Mouse (Mus musculus): ENCODE measurements around the gene Hmces. TPM values are rescaled to one million over a fixed set of nuclear protein-coding genes. Genes with fewer than 3 reads are reported as not detected.
"Not testable (repeated sequence)": the region's sequence is repeated elsewhere in the genome, so short reads cannot be mapped to it uniquely, and the experiment has no call there.

The Hmces gene
- polyA plus RNA-seq, 1 experiment from 2014 or later = 47.6 TPM

- no peak overlapping the region for H3K4me3 ChIP-seq (ENCODE audit: low read depth, low read length)
- peak overlapping the region; percentile 54; the same call in 1 of the 2 replicates for H3K27ac ChIP-seq (ENCODE audit: low read depth, low read length)
- DNase-seq (ENCODE audit: low spot score, missing footprints) = peak; percentile 90
- peak; percentile 99 for ATAC-seq (ENCODE audit: low FRiP score)
- H3K4me2 ChIP-seq = no peak overlapping the region
- H3K9me3 ChIP-seq (ENCODE audit: control insufficient read depth, low read length) = no peaks in the 10 kb centered on the region
- H3K9ac ChIP-seq (ENCODE audit: low read length) = no peak overlapping the region
- H3K36me3 ChIP-seq (ENCODE audit: control insufficient read depth, insufficient read depth, low read length) = peaks cover 6% of the 10 kb centered on the region; the same call in 1 of the 2 replicates
- WGBS = 42% methylated on average over 19 of the region's 19 CpGs
- no peaks in the 10 kb centered on the region for H3K27me3 ChIP-seq (ENCODE audit: control insufficient read depth, insufficient read depth, low read length)
- H3K4me1 ChIP-seq (ENCODE audit: control insufficient read depth, insufficient read depth, low read length) = peaks cover 2% of the 10 kb centered on the region; the same call in 1 of the 2 replicates
These were observed 23.5 kb downstream of the Hmces start for GRCm38 (mm10) chr6:87937178-87937788.

GRCm38 (mm10) chr6:87938941-87939340 is 25.2 kb downstream of the Hmces start:
- peaks cover 3% of the 10 kb centered on the region; the same call in 1 of the 2 replicates for H3K36me3 ChIP-seq (ENCODE audit: control insufficient read depth, insufficient read depth, low read length)
- no peak overlapping the region for H3K4me2 ChIP-seq
- DNase-seq (ENCODE audit: low spot score, missing footprints) = no peak
- peaks cover 2% of the 10 kb centered on the region; the same call in 1 of the 2 replicates for H3K4me1 ChIP-seq (ENCODE audit: control insufficient read depth, insufficient read depth, low read length)
- H3K4me3 ChIP-seq (ENCODE audit: low read depth, low read length) = no peak overlapping the region
- 88% methylated on average over 3 of the region's 3 CpGs for WGBS
- H3K9me3 ChIP-seq (ENCODE audit: control insufficient read depth, low read length) = no peaks in the 10 kb centered on the region
- H3K27me3 ChIP-seq (ENCODE audit: control insufficient read depth, insufficient read depth, low read length) = no peaks in the 10 kb centered on the region
- H3K9ac ChIP-seq (ENCODE audit: low read length) = no peak overlapping the region
- no peak overlapping the region for H3K27ac ChIP-seq (ENCODE audit: low read depth, low read length)
- no peak for ATAC-seq (ENCODE audit: low FRiP score)

- Histone ChIP-seq H3K4me1 (ENCODE audit: control insufficient read depth, insufficient read depth, low read length) (peaks cover 2% of the 10 kb centered on the region; the same call in 1 of the 2 replicates), H3K9me3 (ENCODE audit: control insufficient read depth, low read length) (no peaks in the 10 kb centered on the region), H3K27me3 (ENCODE audit: control insufficient read depth, insufficient read depth, low read length) (no peaks in the 10 kb centered on the region), H3K36me3 (ENCODE audit: control insufficient read depth, insufficient read depth, low read length) (no peaks in the 10 kb centered on the region), H3K27ac (ENCODE audit: low read depth, low read length) (no peak overlapping the region), H3K4me3 (ENCODE audit: low read depth, low read length) (no peak overlapping the region), H3K9ac (ENCODE audit: low read length) (no peak overlapping the region), H3K4me2 (no peak overlapping the region)
- ATAC-seq (ENCODE audit: low FRiP score) (no peak), DNase-seq (ENCODE audit: low spot score, missing footprints) (no peak)
- 83% methylated on average over 7 of the region's 7 CpGs for WGBS
These were observed 28.4 kb downstream of the Hmces start for GRCm38 (mm10) chr6:87942179-87942578.

GRCm38 (mm10) chr6:87962457-87962856 is 48.7 kb downstream of the Hmces start:
- H3K27ac ChIP-seq (ENCODE audit: low read depth, low read length); H3K9ac ChIP-seq (ENCODE audit: low read length); H3K27me3 ChIP-seq (ENCODE audit: control insufficient read depth, insufficient read depth, low read length); H3K4me2 ChIP-seq; H3K36me3 ChIP-seq (ENCODE audit: control insufficient read depth, insufficient read depth, low read length); ATAC-seq (ENCODE audit: low FRiP score); DNase-seq (ENCODE audit: low spot score, missing footprints); H3K9me3 ChIP-seq (ENCODE audit: control insufficient read depth, low read length); H3K4me3 ChIP-seq (ENCODE audit: low read depth, low read length); H3K4me1 ChIP-seq (ENCODE audit: control insufficient read depth, insufficient read depth, low read length): not testable (repeated sequence)
- 70% methylated on average over 4 of the region's 4 CpGs for WGBS

- Histone ChIP-seq H3K4me1 (ENCODE audit: control insufficient read depth, insufficient read depth, low read length) (no peaks in the 10 kb centered on the region), H3K9ac (ENCODE audit: low read length) (no peak overlapping the region), H3K4me2 (no peak overlapping the region), H3K9me3 (ENCODE audit: control insufficient read depth, low read length) (no peaks in the 10 kb centered on the region), H3K4me3 (ENCODE audit: low read depth, low read length) (no peak overlapping the region), H3K36me3 (ENCODE audit: control insufficient read depth, insufficient read depth, low read length) (no peaks in the 10 kb centered on the region), H3K27ac (ENCODE audit: low read depth, low read length) (no peak overlapping the region), H3K27me3 (ENCODE audit: control insufficient read depth, insufficient read depth, low read length) (no peaks in the 10 kb centered on the region)
- no peak for DNase-seq (ENCODE audit: low spot score, missing footprints)
- 18% methylated on average over 2 of the region's 2 CpGs for WGBS
- no peak for ATAC-seq (ENCODE audit: low FRiP score)
These were observed 56.3 kb downstream of the Hmces start for GRCm38 (mm10) chr6:87970041-87970440.

- peak; percentile 89 for DNase-seq (ENCODE audit: low spot score, missing footprints)
- no peaks in the 10 kb centered on the region for H3K27me3 ChIP-seq (ENCODE audit: control insufficient read depth, insufficient read depth, low read length)
- 66% methylated on average over 3 of the region's 3 CpGs for WGBS
- peak overlapping the region; percentile 93 for H3K9ac ChIP-seq (ENCODE audit: low read length)
- no peaks in the 10 kb centered on the region for H3K9me3 ChIP-seq (ENCODE audit: control insufficient read depth, low read length)
- H3K4me3 ChIP-seq (ENCODE audit: low read depth, low read length) = peak overlapping the region; percentile 82
- H3K4me1 ChIP-seq (ENCODE audit: control insufficient read depth, insufficient read depth, low read length) = peaks cover 12% of the 10 kb centered on the region
- peak overlapping the region; percentile 75; the same call in 1 of the 2 replicates for H3K27ac ChIP-seq (ENCODE audit: low read depth, low read length)
- H3K36me3 ChIP-seq (ENCODE audit: control insufficient read depth, insufficient read depth, low read length) = peaks cover 3% of the 10 kb centered on the region
- no peak for ATAC-seq (ENCODE audit: low FRiP score)
- peak overlapping the region; percentile 75 for H3K4me2 ChIP-seq
These were observed 66.0 kb downstream of the Hmces start for GRCm38 (mm10) chr6:87979728-87980127.

GRCm38 (mm10) chr6:87980374-87981029 is 66.8 kb downstream of the Hmces start:
- DNase-seq (ENCODE audit: low spot score, missing footprints) (peak; percentile 99), ATAC-seq (ENCODE audit: low FRiP score) (peak; percentile 89)
- 2% methylated on average over 60 of the region's 66 CpGs for WGBS
- Histone ChIP-seq H3K9me3 (ENCODE audit: control insufficient read depth, low read length) (no peaks in the 10 kb centered on the region), H3K27me3 (ENCODE audit: control insufficient read depth, insufficient read depth, low read length) (no peaks in the 10 kb centered on the region), H3K4me2 (peak overlapping the region; percentile 75), H3K4me1 (ENCODE audit: control insufficient read depth, insufficient read depth, low read length) (peaks cover 12% of the 10 kb centered on the region), H3K9ac (ENCODE audit: low read length) (peak overlapping the region; percentile 93), H3K4me3 (ENCODE audit: low read depth, low read length) (peak overlapping the region; percentile 82), H3K27ac (ENCODE audit: low read depth, low read length) (peak overlapping the region; percentile 75), H3K36me3 (ENCODE audit: control insufficient read depth, insufficient read depth, low read length) (peaks cover 5% of the 10 kb centered on the region)

- Histone ChIP-seq H3K9ac (ENCODE audit: low read length) (peak overlapping the region; percentile 93), H3K9me3 (ENCODE audit: control insufficient read depth, low read length) (no peaks in the 10 kb centered on the region), H3K4me2 (peak overlapping the region; percentile 75), H3K27me3 (ENCODE audit: control insufficient read depth, insufficient read depth, low read length) (no peaks in the 10 kb centered on the region), H3K36me3 (ENCODE audit: control insufficient read depth, insufficient read depth, low read length) (peaks cover 5% of the 10 kb centered on the region), H3K4me1 (ENCODE audit: control insufficient read depth, insufficient read depth, low read length) (peaks cover 12% of the 10 kb centered on the region), H3K4me3 (ENCODE audit: low read depth, low read length) (peak overlapping the region; percentile 82), H3K27ac (ENCODE audit: low read depth, low read length) (peak overlapping the region; percentile 75)
- ATAC-seq (ENCODE audit: low FRiP score) (peak; percentile 52), DNase-seq (ENCODE audit: low spot score, missing footprints) (peak; percentile 94)
- 0% methylated on average over 42 of the region's 56 CpGs for WGBS
These were observed 67.3 kb downstream of the Hmces start for GRCm38 (mm10) chr6:87981030-87981485.
